Mouse (Mus musculus) heart, embryonic 14.5 days (tissue): ENCODE data around the gene Pak3. TPM values are rescaled to one million over a fixed set of nuclear protein-coding genes. Genes with fewer than 3 reads are reported as not detected.

Source experiments
- microRNA-seq: library from miRNA; unstranded; fragments of <30 nt; microRNA quantifications from one replicate; pipeline ENCODE4, GENCODE M21; 2016
- polyA plus RNA-seq: library from polyadenylated mRNA; unstranded; fragments of >200 nt; fragmentation: Nextera tagmentation; extraction: Ambion mirVana; gene quantifications from 2 replicates; pipeline ENCODE4 v1.2.1, GENCODE M21; 2014

Gene Pak3
- polyA plus RNA-seq, 1 experiment from 2014 or later, result 10.4 TPM

Small RNA genes within 50 kb of the gene (microRNA-seq; reads per million reads assigned to microRNA genes)
- not detected for gene Gm47298

Other genes with a start within 250 kb of the Pak3 start
- 1.6 and 2.6 TPM in 2 replicates for gene Chrdl1, start 124.3 kb upstream of the Pak3 start, polyA plus RNA-seq